Mouse (Mus musculus) forelimb bud, embryonic 11.5 days (tissue): Measurements from ENCODE around the gene Grm2.
"Not testable (repeated sequence)": the region's sequence is repeated elsewhere in the genome, so short reads cannot be mapped to it uniquely, and the experiment has no call there.

Source experiments
- DNase-seq: peaks from one replicate; pipeline ENCODE4 v3.0.0-alpha.2; 2012; ENCODE audit warnings: low read depth, low spot score

Grm2 gene

GRCm38 (mm10) chr9:106652720-106653119 is 3.2 kb downstream of the Grm2 start:
- DNase-seq, result no peak

- DNase-seq, result no peak
These were observed 8.7 kb downstream of the Grm2 start for GRCm38 (mm10) chr9:106647226-106647625.

- no peak for DNase-seq
These were observed 10.1 kb downstream of the Grm2 start for GRCm38 (mm10) chr9:106645684-106646271.

GRCm38 (mm10) chr9:106643787-106644186 is 12.1 kb downstream of the Grm2 start:
- peak; percentile 21 for DNase-seq

GRCm38 (mm10) chr9:106643128-106643527 is 12.8 kb downstream of the Grm2 start:
- DNase-seq, result peak; percentile 82

GRCm38 (mm10) chr9:106641346-106641745 is 14.5 kb downstream of the Grm2 start:
- no peak for DNase-seq

- DNase-seq, result no peak
These were observed 17.7 kb downstream of the Grm2 start for GRCm38 (mm10) chr9:106638154-106638553.

GRCm38 (mm10) chr9:106632185-106632584 is 23.7 kb downstream of the Grm2 start:
- DNase-seq, result no peak

- DNase-seq, result not testable (repeated sequence)
These were observed 28.1 kb downstream of the Grm2 start for GRCm38 (mm10) chr9:106627796-106628195.

- no peak for DNase-seq
These were observed 29.6 kb downstream of the Grm2 start, which contains the start of gene Iqcf6 for GRCm38 (mm10) chr9:106626282-106626681. Gene Iqcf6, plus strand, starts transcription at chr9:106626582.

- no peak for DNase-seq
These were observed 38.4 kb downstream of the Grm2 start for GRCm38 (mm10) chr9:106617496-106617895.

- DNase-seq, result no peak
These were observed 39.6 kb downstream of the Grm2 start for GRCm38 (mm10) chr9:106616306-106616705.

- DNase-seq, result no peak
These were observed 41.3 kb downstream of the Grm2 start for GRCm38 (mm10) chr9:106614616-106615015.

- DNase-seq, result no peak
These were observed 41.9 kb downstream of the Grm2 start for GRCm38 (mm10) chr9:106613951-106614350.

- no peak for DNase-seq
These were observed 45.2 kb downstream of the Grm2 start for GRCm38 (mm10) chr9:106610727-106611126.

- peak; percentile 43 for DNase-seq
These were observed 55.3 kb downstream of the Grm2 start for GRCm38 (mm10) chr9:106600546-106600945.

GRCm38 (mm10) chr9:106598466-106598865 is 57.4 kb downstream of the Grm2 start:
- no peak for DNase-seq

GRCm38 (mm10) chr9:106595836-106596235 is 60.0 kb downstream of the Grm2 start:
- DNase-seq, result no peak

GRCm38 (mm10) chr9:106595402-106595801 is 60.5 kb downstream of the Grm2 start:
- DNase-seq, result not testable (repeated sequence)
